Mouse (Mus musculus) lung, adult 2 months (tissue): ENCODE data around the gene Col23a1.

ENCODE experiments used
- CTCF ChIP-seq: fragments of 200-500 bp; IDR thresholded peaks from 2 replicates; pipeline ENCODE4 v1.5.1; 2011; ENCODE audit warnings: mild to moderate bottlenecking, low read length, control low read depth; ENCODE audit not compliant: insufficient read depth
- POLR2A ChIP-seq: fragments of 200-500 bp; IDR thresholded peaks from 2 replicates; pipeline ENCODE4 v1.6.1; 2011; ENCODE audit warnings: low read depth, mild to moderate bottlenecking, control low read depth, low read length, borderline replicate concordance; ENCODE audit errors: extremely low read depth

DNA sequence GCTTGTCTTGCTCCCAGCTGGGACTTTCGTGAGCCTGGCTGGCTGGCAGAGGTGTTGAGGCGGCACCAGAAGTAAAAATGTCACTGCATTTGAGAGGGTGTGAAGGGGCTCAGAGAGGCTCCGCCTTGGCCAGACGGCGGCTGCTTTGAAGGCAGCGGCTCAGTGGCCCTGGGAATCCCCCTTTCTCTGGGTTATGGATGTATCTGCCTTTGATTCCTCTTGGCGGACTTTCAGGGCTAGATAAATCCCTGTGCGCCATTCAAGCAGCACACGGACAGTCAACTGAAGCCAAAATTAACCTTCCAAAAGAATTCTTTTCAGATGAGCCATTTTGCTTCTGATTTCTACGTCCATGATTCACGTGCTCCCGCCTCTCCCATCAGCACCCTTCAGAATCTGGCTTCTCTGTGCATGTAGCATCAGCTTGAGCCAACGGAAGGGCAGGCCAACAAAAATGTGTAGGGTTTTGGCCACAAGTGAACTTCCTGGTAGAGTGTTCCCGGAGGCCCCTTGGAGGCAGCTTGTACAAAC, 237.0 kb downstream of the Col23a1 start:
- TF ChIP-seq CTCF, result no peak
- no peak for TF ChIP-seq POLR2A
